Mouse (Mus musculus) embryonic facial prominence, embryonic 15.5 days (tissue): ENCODE results near the gene Srpk3. TPM values are rescaled to one million over a fixed set of nuclear protein-coding genes. Genes with fewer than 3 reads are reported as not detected.

Source experiments
- ATAC-seq: fragments of 200-750 bp; cut with Nextera tagmentation; 2 replicates; pipeline ENCODE4 v1.8.0; 2017; ENCODE audit warnings: low read depth, moderate TSS enrichment; ENCODE audit not compliant: insufficient number of reproducible peaks, low FRiP score, low TSS enrichment
- H3K27ac ChIP-seq: fragments of 300-500 bp; sonication (generic); replicated peaks from 2 replicates; pipeline ENCODE4 v1.5.1; 2015; ENCODE audit warnings: mild to moderate bottlenecking, inconsistent platforms
- H3K27me3 ChIP-seq: fragments of 300-500 bp; sonication (generic); 2 replicates; pipeline ENCODE4 v1.6.1; 2015; ENCODE audit warnings: inconsistent platforms
- H3K36me3 ChIP-seq: fragments of 300-500 bp; sonication (generic); 2 replicates; pipeline ENCODE4 v1.6.1; 2015; ENCODE audit warnings: mild to moderate bottlenecking, inconsistent platforms
- H3K4me1 ChIP-seq: fragments of 300-500 bp; sonication (generic); 2 replicates; pipeline ENCODE4 v1.6.1; 2015; ENCODE audit warnings: inconsistent platforms
- H3K4me2 ChIP-seq: fragments of 300-500 bp; sonication (generic); replicated peaks from 2 replicates; pipeline ENCODE4 v1.6.1; 2015; ENCODE audit warnings: mild to moderate bottlenecking, inconsistent platforms
- H3K4me3 ChIP-seq: fragments of 300-500 bp; sonication (generic); replicated peaks from 2 replicates; pipeline ENCODE4 v1.5.1; 2015; ENCODE audit warnings: mild to moderate bottlenecking, inconsistent platforms
- H3K9ac ChIP-seq: fragments of 300-500 bp; sonication (generic); 2 replicates; pipeline ENCODE4 v1.6.1; 2015; ENCODE audit warnings: inconsistent platforms
- H3K9me3 ChIP-seq: fragments of 300-500 bp; sonication (generic); replicated peaks from 2 replicates; pipeline ENCODE4 v1.6.1; 2016; ENCODE audit warnings: inconsistent platforms
- WGBS: fragments of 180-500 bp; shearing (Covaris S2); methylation state at CpG from one replicate; pipeline ENCODE4 v1.1.7; 2015; 5-methylcytosine and 5-hydroxymethylcytosine counted together
- polyA plus RNA-seq: library from polyadenylated mRNA; unstranded; fragments of >200 nt; fragmentation: Nextera tagmentation; extraction: Ambion mirVana; gene quantifications from 2 replicates; pipeline ENCODE4 v1.2.1, GENCODE M21; 2015

Srpk3 gene
- polyA plus RNA-seq, 1 experiment from 2014 or later = 35.3 TPM

GRCm38 (mm10) chrX:73774802-73775483, 738 bp downstream of the Srpk3 start:
- H3K9ac ChIP-seq = no peak overlapping the region
- H3K36me3 ChIP-seq = 0 out of 2 replicates have a peak, but pooled peaks cover 18% of the 10 kb centered on the region
- WGBS = 65% methylated on average over 10 of the region's 10 CpGs
- H3K27ac ChIP-seq = no peak overlapping the region
- no peak overlapping the region for H3K4me3 ChIP-seq
- no peak overlapping the region for H3K4me2 ChIP-seq
- no peaks in the 10 kb centered on the region for H3K27me3 ChIP-seq
- H3K4me1 ChIP-seq = no peaks in the 10 kb centered on the region
- no peak; the same call in 1 of the 2 replicates for ATAC-seq
- no peaks in the 10 kb centered on the region for H3K9me3 ChIP-seq

- Histone ChIP-seq H3K9ac (no peak overlapping the region), H3K27ac (no peak overlapping the region), H3K27me3 (no peaks in the 10 kb centered on the region), H3K36me3 (peaks cover 27% of the 10 kb centered on the region; the same call in 1 of the 2 replicates), H3K4me3 (no peak overlapping the region), H3K4me2 (no peak overlapping the region), H3K9me3 (no peaks in the 10 kb centered on the region), H3K4me1 (no peaks in the 10 kb centered on the region)
- 92% methylated on average over 3 of the region's 3 CpGs for WGBS
- ATAC-seq = no peak
These were observed 8.0 kb downstream of the Srpk3 start for GRCm38 (mm10) chrX:73782227-73782626.

- no peak overlapping the region; the same call in 1 of the 2 replicates for H3K9ac ChIP-seq
- H3K4me1 ChIP-seq = peaks cover 8% of the 10 kb centered on the region
- peaks cover 12% of the 10 kb centered on the region for H3K36me3 ChIP-seq
- H3K27ac ChIP-seq = peak overlapping the region; percentile 91; the same call in 1 of the 2 replicates
- H3K4me3 ChIP-seq = peak overlapping the region; percentile 64
- H3K4me2 ChIP-seq = peak overlapping the region; percentile 50
- no peaks in the 10 kb centered on the region for H3K27me3 ChIP-seq
- no peak for ATAC-seq
- H3K9me3 ChIP-seq = no peaks in the 10 kb centered on the region
These were observed 11.5 kb downstream of the Srpk3 start for GRCm38 (mm10) chrX:73785666-73786065.

- Histone ChIP-seq H3K9ac (peak within 1 kb of the TSS; percentile 65), H3K27ac (peak within 1 kb of the TSS; percentile 91), H3K27me3 (no peaks in the 10 kb centered on the region), H3K36me3 (peaks cover 16% of the 10 kb centered on the region), H3K4me1 (peaks cover 8% of the 10 kb centered on the region), H3K9me3 (no peaks in the 10 kb centered on the region), H3K4me2 (peak within 1 kb of the TSS; percentile 51), H3K4me3 (peak within 1 kb of the TSS; percentile 64)
- WGBS = 19% methylated on average over 50 of the region's 52 CpGs
- peak; percentile 97 for ATAC-seq
These were observed 12.4 kb downstream of the Srpk3 start, which contains the start of the genes Idh3g and Ssr4 for GRCm38 (mm10) chrX:73786364-73787224. Idh3g (minus strand) TSS chrX:73786897. Ssr4 (plus strand) TSS chrX:73787028.

- no peaks in the 10 kb centered on the region for H3K27me3 ChIP-seq
- 20% methylated on average over 22 of the region's 22 CpGs for WGBS
- H3K4me2 ChIP-seq = peak overlapping the region; percentile 51
- peak overlapping the region; percentile 64 for H3K4me3 ChIP-seq
- peaks cover 16% of the 10 kb centered on the region; the same call in 1 of the 2 replicates for H3K36me3 ChIP-seq
- H3K9me3 ChIP-seq = no peaks in the 10 kb centered on the region
- ATAC-seq = peak; percentile 22; the same call in 1 of the 2 replicates
- peaks cover 8% of the 10 kb centered on the region for H3K4me1 ChIP-seq
- peak overlapping the region; percentile 65 for H3K9ac ChIP-seq
- peak overlapping the region; percentile 91 for H3K27ac ChIP-seq
These were observed 13.0 kb downstream of the Srpk3 start for GRCm38 (mm10) chrX:73787225-73787558.

- Histone ChIP-seq H3K27ac (no peak overlapping the region), H3K27me3 (no peaks in the 10 kb centered on the region), H3K36me3 (peaks cover 16% of the 10 kb centered on the region; the same call in 1 of the 2 replicates), H3K4me2 (peak overlapping the region; percentile 51), H3K9ac (no peak overlapping the region), H3K4me1 (peaks cover 8% of the 10 kb centered on the region), H3K4me3 (no peak overlapping the region), H3K9me3 (no peaks in the 10 kb centered on the region)
- no peak for ATAC-seq
- 95% methylated on average over 1 of the region's 1 CpGs for WGBS
These were observed 14.3 kb downstream of the Srpk3 start for GRCm38 (mm10) chrX:73788501-73788900.

GRCm38 (mm10) chrX:73793039-73793438, 18.8 kb downstream of the Srpk3 start:
- Histone ChIP-seq H3K4me2 (no peak overlapping the region), H3K9ac (no peak overlapping the region), H3K9me3 (no peaks in the 10 kb centered on the region), H3K4me1 (peaks cover 5% of the 10 kb centered on the region), H3K4me3 (no peak overlapping the region), H3K27ac (no peak overlapping the region), H3K36me3 (peaks cover 16% of the 10 kb centered on the region; the same call in 1 of the 2 replicates), H3K27me3 (no peaks in the 10 kb centered on the region; the same call in 1 of the 2 replicates)
- no peak for ATAC-seq

GRCm38 (mm10) chrX:73793505-73793904, 19.3 kb downstream of the Srpk3 start:
- H3K4me3 ChIP-seq = no peak overlapping the region
- peaks cover under 1% of the 10 kb centered on the region; the same call in 1 of the 2 replicates for H3K4me1 ChIP-seq
- H3K9me3 ChIP-seq = no peaks in the 10 kb centered on the region
- H3K36me3 ChIP-seq = peaks cover 16% of the 10 kb centered on the region; the same call in 1 of the 2 replicates
- no peaks in the 10 kb centered on the region; the same call in 1 of the 2 replicates for H3K27me3 ChIP-seq
- H3K27ac ChIP-seq = no peak overlapping the region
- H3K9ac ChIP-seq = no peak overlapping the region
- ATAC-seq = no peak
- H3K4me2 ChIP-seq = no peak overlapping the region
- WGBS = 80% methylated on average over 1 of the region's 1 CpGs

GRCm38 (mm10) chrX:73797511-73797910, 23.3 kb downstream of the Srpk3 start:
- ATAC-seq = no peak
- no peaks in the 10 kb centered on the region for H3K9me3 ChIP-seq
- WGBS = 84% methylated on average over 2 of the region's 2 CpGs
- H3K4me1 ChIP-seq = no peaks in the 10 kb centered on the region
- H3K4me2 ChIP-seq = no peak overlapping the region
- H3K4me3 ChIP-seq = no peak overlapping the region
- no peak overlapping the region for H3K27ac ChIP-seq
- H3K9ac ChIP-seq = no peak overlapping the region
- no peaks in the 10 kb centered on the region for H3K36me3 ChIP-seq
- H3K27me3 ChIP-seq = no peaks in the 10 kb centered on the region; the same call in 1 of the 2 replicates

GRCm38 (mm10) chrX:73798502-73798901, 24.3 kb downstream of the Srpk3 start:
- Histone ChIP-seq H3K4me3 (no peak overlapping the region), H3K9ac (no peak overlapping the region), H3K4me2 (no peak overlapping the region), H3K36me3 (no peaks in the 10 kb centered on the region), H3K9me3 (no peaks in the 10 kb centered on the region), H3K27ac (no peak overlapping the region), H3K27me3 (no peaks in the 10 kb centered on the region; the same call in 1 of the 2 replicates), H3K4me1 (no peaks in the 10 kb centered on the region)
- 50% methylated on average over 9 of the region's 9 CpGs for WGBS
- peak; percentile 54; the same call in 1 of the 2 replicates for ATAC-seq

GRCm38 (mm10) chrX:73805814-73806213, 31.6 kb downstream of the Srpk3 start:
- Histone ChIP-seq H3K27me3 (no peaks in the 10 kb centered on the region), H3K4me3 (no peak overlapping the region), H3K9ac (no peak overlapping the region), H3K4me2 (no peak overlapping the region), H3K27ac (no peak overlapping the region), H3K36me3 (no peaks in the 10 kb centered on the region), H3K9me3 (no peaks in the 10 kb centered on the region), H3K4me1 (no peaks in the 10 kb centered on the region)
- 59% methylated on average over 1 of the region's 1 CpGs for WGBS
- no peak for ATAC-seq
